Mouse (Mus musculus) brain, embryonic 14.5 days (tissue): ENCODE data around the gene Pomt2. TPM values are rescaled to one million over a fixed set of nuclear protein-coding genes. Genes with fewer than 3 reads are reported as not detected.
"Not testable (repeated sequence)": the region's sequence is repeated elsewhere in the genome, so short reads cannot be mapped to it uniquely, and the experiment has no call there.

Source experiments
- DNase-seq: peaks from one replicate; pipeline ENCODE4 v3.0.0-alpha.2; 2011; ENCODE audit warnings: low read depth
- CTCF ChIP-seq: fragments of 200-500 bp; IDR thresholded peaks from 2 replicates; pipeline ENCODE4 v1.5.1; 2012; ENCODE audit warnings: inconsistent platforms, mild to moderate bottlenecking, moderate library complexity, borderline replicate concordance; ENCODE audit not compliant: insufficient read depth, insufficient read length; ENCODE audit errors: extremely low read depth
- POLR2A ChIP-seq: fragments of 200-500 bp; IDR thresholded peaks from 2 replicates; pipeline ENCODE4 v1.6.1; 2012; ENCODE audit warnings: mild to moderate bottlenecking, inconsistent platforms, borderline replicate concordance; ENCODE audit not compliant: poor library complexity, insufficient read depth, insufficient read length, severe bottlenecking; ENCODE audit errors: extremely low read depth
- polyA plus RNA-seq: library from polyadenylated mRNA; depleted of rRNA; stranded (reverse); fragments of >200 nt; gene quantifications from 2 replicates; pipeline ENCODE4 v1.2.3, GENCODE M21; 2012; rRNA removed

Pomt2 gene
- polyA plus RNA-seq, result 19.2 and 19.3 TPM in 2 replicates

DNA sequence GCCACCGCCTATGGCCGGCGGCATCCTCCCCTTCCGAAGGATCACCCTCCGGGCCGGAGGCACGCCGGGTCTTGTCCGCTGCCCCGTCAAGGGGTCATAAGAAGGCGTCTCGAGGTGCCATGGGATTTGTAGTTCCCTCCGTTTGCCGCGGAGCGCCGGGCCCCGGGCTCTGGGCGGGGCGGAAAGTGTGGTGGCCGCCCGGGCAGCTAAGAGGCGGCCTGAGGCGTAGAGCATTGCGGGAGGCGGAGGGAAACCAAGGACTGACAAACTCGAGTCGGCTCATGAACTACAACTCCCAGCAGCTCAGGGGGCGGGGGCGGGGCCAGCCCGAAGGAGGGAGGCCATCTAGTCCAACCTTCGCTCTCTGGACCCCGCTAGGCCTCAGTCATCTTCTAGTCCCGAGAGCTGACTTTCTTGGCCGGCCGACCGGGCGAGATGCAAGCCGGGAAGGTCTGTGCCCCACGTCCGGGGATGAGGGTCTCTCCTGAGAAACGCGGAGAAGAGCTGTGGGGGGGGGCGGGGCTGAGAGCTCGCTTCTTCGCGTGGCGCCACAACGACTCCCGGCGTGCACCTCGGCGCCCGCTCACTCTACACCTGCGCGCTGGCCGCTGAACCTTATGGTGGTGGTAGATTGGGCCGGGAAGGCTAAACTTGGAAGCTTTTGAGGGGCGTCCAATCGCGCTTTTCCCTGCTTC is at the start of gene Pomt2:
Pomt2 (minus strand) TSS at position 574 of the 695 bp plus-strand sequence.
- TF ChIP-seq CTCF (no peak), POLR2A (peak; percentile 47; the same call in 1 of the 2 replicates)
- peak; percentile 99 for DNase-seq

DNA sequence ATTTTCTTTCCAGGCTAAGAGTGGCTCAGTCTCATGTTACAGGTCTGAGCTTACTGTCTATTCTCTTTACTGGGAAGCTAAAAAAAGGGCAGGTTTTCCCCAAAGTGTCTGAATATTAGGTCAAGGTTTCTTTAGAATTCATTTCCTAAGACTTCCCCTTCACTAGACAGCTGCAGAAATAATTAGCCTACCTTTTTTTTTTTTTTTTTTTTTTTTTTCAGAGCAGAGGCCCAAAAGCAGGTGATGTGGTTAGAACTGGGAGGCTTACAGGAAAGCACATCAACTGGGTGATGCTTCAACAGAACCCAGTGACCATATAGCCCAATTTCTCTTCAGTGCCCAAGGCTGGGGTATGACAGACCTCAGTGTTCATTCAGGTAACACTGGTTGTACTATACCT is 48.5 kb upstream of the Pomt2 start:
- no peak for TF ChIP-seq POLR2A
- no peak for TF ChIP-seq CTCF

DNA sequence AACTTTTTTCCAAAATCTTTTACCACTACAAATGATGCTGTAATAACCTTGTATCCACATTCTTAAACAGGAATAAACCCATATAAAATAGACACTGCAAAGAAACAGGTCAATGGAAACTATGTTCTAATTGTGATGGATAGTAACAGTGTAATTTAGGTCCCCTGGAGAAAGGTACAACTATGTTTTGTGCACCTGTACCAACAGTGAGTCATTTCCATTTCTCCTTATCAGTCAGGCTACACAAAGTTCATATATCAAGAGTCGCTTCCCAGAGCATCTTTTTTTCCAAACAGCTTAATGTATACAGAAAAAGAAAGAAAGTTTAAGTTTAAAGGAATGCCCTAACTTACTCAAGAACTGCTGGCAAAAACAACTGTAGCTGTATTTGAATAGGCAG is 47.3 kb upstream of the Pomt2 start:
- TF ChIP-seq CTCF, result no peak
- TF ChIP-seq POLR2A, result no peak
- DNase-seq, result no peak

More for the DNA sequence above, 48.5 kb upstream of the Pomt2 start:
- DNase-seq, result no peak

DNA sequence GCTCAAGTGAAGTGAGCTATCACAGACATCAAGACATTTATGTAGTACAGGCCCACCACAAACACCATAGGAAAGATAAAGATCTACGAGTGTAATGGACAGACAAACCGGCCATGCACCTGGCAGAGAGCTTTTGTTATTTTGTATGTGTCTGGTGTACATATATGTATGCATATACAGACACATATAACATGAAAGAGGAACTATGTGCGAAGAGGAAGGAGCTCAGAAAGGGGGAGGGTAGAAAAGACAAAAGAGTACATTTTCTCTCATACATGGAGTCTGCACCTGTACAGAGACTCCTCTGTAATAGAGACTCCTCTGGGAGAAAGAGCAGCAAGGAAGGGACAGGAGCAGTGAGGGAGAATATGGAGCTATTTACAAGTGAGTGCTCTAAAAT is 45.2 kb upstream of the Pomt2 start:
- DNase-seq, result no peak
- no peak for TF ChIP-seq POLR2A
- TF ChIP-seq CTCF, result no peak

DNA sequence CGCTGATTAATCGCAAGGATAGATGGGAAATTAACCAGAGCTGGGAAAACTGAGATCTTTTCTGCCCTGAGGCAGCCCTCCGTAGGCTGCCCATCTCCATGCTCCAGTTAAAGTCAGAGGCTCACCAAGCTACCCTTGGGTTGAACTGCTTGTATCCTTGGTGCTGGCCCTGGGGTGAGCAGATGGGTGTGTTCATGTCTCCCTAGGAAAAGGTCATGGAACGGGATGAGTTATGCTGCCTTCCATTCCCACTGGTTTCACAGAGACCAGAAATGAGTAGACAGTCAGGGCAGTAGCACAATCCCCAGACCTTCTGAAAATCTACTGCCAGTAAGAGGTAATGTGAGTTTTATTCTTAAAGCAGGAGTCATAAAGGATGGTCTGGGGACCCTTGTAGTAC is 29.9 kb upstream of the Pomt2 start:
- no peak for DNase-seq
- TF ChIP-seq POLR2A, result no peak
- no peak for TF ChIP-seq CTCF

DNA sequence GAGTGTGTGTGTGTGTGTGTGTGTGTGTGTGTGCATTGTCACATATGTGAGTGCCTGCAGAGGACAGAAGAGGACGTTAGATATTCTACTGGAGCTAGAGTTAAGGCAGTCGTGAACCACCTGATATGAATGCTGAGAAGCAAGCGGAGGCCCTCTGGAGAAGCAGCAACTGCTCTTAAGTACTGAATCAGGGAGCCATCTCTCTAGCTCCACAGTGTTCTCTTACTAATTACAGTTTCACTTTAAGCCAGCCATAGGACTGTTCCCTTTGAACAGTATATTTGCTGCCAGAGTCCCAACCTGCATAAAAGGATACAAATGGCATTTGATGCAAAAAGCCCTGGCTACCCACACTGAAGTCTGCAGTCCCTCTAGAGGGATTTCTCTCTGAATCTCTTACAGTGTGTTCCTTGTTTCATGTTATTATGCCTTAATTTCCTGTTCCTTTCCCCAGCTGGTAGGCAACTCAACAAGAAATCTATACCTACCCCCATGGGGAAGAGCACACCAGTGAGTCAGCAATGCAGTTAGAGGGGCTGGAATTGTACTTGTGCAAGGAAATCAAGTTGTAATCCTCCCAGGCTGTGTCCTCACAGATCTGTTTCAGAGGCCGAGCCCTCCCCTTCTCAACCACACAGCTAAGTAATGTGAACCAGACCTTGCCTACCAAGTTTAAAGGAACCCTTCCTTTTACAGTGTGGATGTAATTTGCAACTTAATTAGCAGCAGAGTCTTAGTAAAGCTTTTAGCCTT is 27.6 kb upstream of the Pomt2 start:
- TF ChIP-seq CTCF, result no peak
- TF ChIP-seq POLR2A, result no peak
- DNase-seq, result peak; percentile 10

DNA sequence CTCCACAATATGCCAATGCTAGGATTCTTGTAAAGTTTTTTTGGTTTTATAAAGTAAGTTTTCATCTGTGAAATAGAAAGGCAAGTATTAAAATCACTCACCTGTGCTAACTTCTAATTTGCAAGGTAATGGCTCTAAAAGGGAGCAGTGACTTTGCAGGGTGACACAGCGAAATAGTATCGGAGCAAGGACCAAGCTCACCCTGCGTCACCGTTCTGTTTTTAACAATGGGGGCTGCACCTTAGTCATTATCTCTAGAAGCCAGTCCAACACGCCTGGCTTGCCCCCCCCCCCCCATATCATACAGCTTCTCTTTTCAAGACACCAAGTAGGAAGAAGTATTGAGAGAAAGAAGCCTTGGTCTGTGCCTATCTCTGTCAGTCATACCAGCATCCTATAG is 13.0 kb upstream of the Pomt2 start:
- TF ChIP-seq POLR2A (no peak), CTCF (no peak)
- no peak for DNase-seq

DNA sequence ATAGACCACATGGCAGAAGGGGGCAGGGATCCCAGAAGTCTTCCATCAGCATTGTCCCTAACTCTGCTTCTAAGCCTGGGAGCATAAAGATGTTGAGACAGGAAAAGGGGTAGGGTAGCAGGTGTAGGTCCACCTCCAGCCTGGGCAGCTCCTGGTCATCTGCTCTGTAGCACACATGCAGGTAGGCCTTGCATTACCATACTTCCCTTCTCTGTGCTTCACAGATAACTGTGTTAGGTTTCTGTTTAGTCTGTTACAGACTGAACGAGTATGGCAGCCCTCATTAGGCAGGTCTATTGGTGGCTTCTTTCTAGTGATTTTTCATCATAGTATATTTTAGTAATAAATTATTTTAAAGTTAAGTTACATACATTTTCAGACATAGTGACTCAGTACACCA is 12.5 kb upstream of the Pomt2 start:
- no peak for TF ChIP-seq CTCF
- TF ChIP-seq POLR2A, result no peak
- DNase-seq, result no peak

DNA sequence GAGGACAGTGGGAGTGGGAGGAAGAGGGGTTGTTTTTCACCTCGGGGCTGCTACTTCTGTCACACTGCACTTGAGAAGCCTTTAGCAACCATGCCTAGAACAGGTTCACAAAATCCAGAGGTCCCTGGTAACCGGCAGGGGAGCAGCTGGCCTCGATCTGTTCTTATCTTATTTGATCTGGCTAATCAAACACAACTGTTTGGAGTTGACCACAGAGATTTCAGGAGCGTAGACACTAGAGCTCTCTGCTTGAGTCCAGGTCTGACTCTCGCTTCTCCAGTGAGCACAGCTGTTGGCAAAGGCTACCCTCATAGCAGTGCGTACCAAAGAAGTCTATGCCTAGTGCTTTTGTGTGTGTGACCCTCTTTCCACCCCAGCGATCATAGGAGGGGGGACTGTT is 10.3 kb upstream of the Pomt2 start:
- TF ChIP-seq POLR2A (no peak), CTCF (no peak)
- DNase-seq, result no peak

DNA sequence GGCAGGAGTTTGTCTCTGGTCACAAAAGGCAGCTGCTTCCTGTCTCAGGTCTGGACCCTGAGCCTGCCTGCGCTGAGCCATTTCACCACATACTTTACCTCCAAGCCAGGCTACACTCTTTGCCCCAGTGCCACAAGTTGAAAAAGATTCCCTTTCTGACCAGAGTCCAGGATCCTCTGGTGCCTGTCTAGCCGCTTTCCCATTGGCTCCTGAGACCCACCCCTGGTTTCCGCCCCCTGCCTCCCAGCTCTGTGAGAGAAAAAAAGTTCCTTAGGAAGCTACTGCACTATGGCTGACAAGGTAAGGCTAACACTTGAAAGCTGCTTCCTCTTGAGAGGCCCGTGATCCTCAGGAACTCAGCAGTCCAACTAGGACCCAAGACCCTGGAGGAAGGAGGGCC is 9.6 kb upstream of the Pomt2 start:
- no peak for DNase-seq
- TF ChIP-seq POLR2A (no peak), CTCF (no peak)

DNA sequence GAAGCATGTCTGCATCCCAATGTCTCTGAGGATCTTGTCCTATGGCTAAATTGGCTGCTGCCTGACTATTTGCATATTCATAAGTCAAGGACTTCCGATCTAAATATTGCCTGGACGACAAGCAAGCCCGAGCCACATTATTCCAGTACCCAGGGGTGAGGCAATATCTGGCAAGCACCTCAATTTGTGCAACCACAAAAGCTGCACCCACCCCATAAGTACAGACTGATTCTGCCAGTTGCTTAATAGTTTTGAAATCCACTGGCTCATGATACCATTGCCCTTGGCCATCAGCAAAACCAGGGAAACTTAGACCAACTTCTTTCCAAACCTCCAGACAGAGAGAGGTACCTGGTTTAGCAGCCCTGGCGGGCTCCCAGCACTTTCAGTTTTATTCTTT is 6.7 kb upstream of the Pomt2 start:
- not testable (repeated sequence) for DNase-seq

DNA sequence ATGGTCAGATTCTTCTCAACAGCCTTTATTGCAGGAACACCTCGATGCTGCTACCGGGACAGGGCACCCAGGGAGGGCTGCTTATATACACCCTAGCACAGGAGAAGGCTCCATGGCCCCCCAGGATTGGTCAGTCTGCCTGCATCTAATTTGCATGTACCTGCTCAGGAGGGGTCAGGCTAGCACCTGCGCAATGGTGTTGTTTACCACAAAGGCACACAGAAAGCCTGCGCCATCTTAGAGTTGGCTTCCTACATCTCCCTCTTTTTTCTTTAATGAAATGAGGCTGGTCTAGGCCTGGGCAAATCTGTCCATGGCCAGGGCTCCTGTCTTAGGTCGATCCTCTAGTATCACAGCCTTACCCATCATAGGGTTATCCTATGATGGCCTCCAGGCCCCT is 1.7 kb upstream of the Pomt2 start:
- TF ChIP-seq CTCF (no peak), POLR2A (no peak)
- no peak for DNase-seq
